Mouse (Mus musculus): ENCODE results near the gene Gpr19.

The Gpr19 gene

GRCm38 (mm10) chr6:134847550-134847949, 50.8 kb downstream of the Gpr19 start:
- DNase-seq, result no peak

GRCm38 (mm10) chr6:134846308-134846707, 52.1 kb downstream of the Gpr19 start:
- DNase-seq, result no peak

GRCm38 (mm10) chr6:134845726-134846125, 52.7 kb downstream of the Gpr19 start:
- no peak for DNase-seq

GRCm38 (mm10) chr6:134840346-134840745, 58.0 kb downstream of the Gpr19 start:
- no peak for DNase-seq

- DNase-seq, result no peak
Measured at GRCm38 (mm10) chr6:134838111-134838510, 60.3 kb downstream of the Gpr19 start.

GRCm38 (mm10) chr6:134834585-134835251, 63.7 kb downstream of the Gpr19 start:
- no peak for DNase-seq

GRCm38 (mm10) chr6:134830776-134831175, 67.6 kb downstream of the Gpr19 start:
- no peak for DNase-seq

GRCm38 (mm10) chr6:134829786-134830700, 68.3 kb downstream of the Gpr19 start, which contains the start of gene Crebl2:
Gene Crebl2, plus strand, starts transcription at chr6:134830154.
- DNase-seq, result peak; percentile 97 to 99

GRCm38 (mm10) chr6:134822844-134823243, 75.5 kb downstream of the Gpr19 start:
- no peak for DNase-seq

GRCm38 (mm10) chr6:134820411-134820810, 78.0 kb downstream of the Gpr19 start:
- no peak for DNase-seq

GRCm38 (mm10) chr6:134819741-134820140, 78.6 kb downstream of the Gpr19 start:
- no peak for DNase-seq
